Mouse (Mus musculus) neural tube, embryonic 13.5 days (tissue): ENCODE data around the gene Gm28308. TPM values are rescaled to one million over a fixed set of nuclear protein-coding genes. Genes with fewer than 3 reads are reported as not detected.

Experiments used
- ATAC-seq: fragments of 200-750 bp; cut with Nextera tagmentation; 2 replicates; pipeline ENCODE4 v1.8.0; 2017; ENCODE audit warnings: low read depth, mild to moderate bottlenecking, moderate TSS enrichment, moderate library complexity
- H3K27ac ChIP-seq: fragments of 300-500 bp; sonication (generic); replicated peaks from 2 replicates; pipeline ENCODE4 v1.5.1; 2015; ENCODE audit warnings: moderate library complexity, mild to moderate bottlenecking, inconsistent platforms
- H3K27me3 ChIP-seq: fragments of 300-500 bp; sonication (generic); 2 replicates; pipeline ENCODE4 v1.6.1; 2015; ENCODE audit warnings: mild to moderate bottlenecking, inconsistent platforms
- H3K36me3 ChIP-seq: fragments of 300-500 bp; sonication (generic); 2 replicates; pipeline ENCODE4 v1.6.1; 2015; ENCODE audit warnings: mild to moderate bottlenecking, inconsistent platforms
- H3K4me1 ChIP-seq: fragments of 300-500 bp; sonication (generic); replicated peaks from 2 replicates; pipeline ENCODE4 v1.6.1; 2015; ENCODE audit warnings: inconsistent platforms
- H3K4me2 ChIP-seq: fragments of 300-500 bp; sonication (generic); 2 replicates; pipeline ENCODE4 v1.6.1; 2015; ENCODE audit warnings: inconsistent platforms, mild to moderate bottlenecking, moderate library complexity
- H3K4me3 ChIP-seq: fragments of 300-500 bp; sonication (generic); 2 replicates; pipeline ENCODE4 v1.5.1; 2015; ENCODE audit warnings: mild to moderate bottlenecking, inconsistent platforms
- H3K9ac ChIP-seq: fragments of 300-500 bp; sonication (generic); 2 replicates; pipeline ENCODE4 v1.6.1; 2015; ENCODE audit warnings: moderate library complexity, mild to moderate bottlenecking, inconsistent platforms
- H3K9me3 ChIP-seq: fragments of 300-500 bp; sonication (generic); 2 replicates; pipeline ENCODE4 v1.6.1; 2016; ENCODE audit warnings: inconsistent platforms
- WGBS: fragments of 180-500 bp; shearing (Covaris S2); methylation state at CpG from one replicate; pipeline ENCODE4 v1.1.7; 2015; 5-methylcytosine and 5-hydroxymethylcytosine counted together
- polyA plus RNA-seq: library from polyadenylated mRNA; unstranded; fragments of >200 nt; fragmentation: Nextera tagmentation; extraction: Ambion mirVana; gene quantifications from 2 replicates; pipeline ENCODE4 v1.2.1, GENCODE M21; 2015

Gm28308 gene
- polyA plus RNA-seq, 1 experiment from 2014 or later, result not detected

DNA sequence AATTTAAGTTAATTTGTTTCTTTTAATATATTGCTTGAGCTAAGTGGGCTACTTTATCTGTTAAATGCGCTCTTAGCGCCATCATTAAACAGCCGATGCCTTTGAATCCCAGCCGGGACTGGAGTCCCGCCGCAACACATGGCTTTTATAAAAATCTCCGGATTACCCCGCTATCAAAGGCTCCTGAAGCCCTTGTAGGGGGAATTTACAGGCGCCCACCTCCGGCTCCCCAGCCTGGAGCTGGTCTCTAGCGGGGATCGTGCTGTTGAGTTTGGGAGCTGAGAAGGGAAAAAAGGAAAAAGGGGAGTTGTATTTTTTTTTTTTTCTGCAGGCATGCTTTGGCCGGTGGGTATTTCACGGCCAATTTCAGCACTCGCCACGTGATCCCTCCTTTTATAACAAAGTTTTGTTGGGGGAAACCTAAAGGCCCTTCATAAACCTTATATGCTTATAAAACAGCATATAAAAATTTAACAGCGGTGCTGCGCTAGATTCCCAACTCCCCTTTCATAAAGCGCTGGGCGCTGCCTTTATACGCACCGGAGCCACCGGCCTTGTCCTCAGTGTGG lies 31.4 kb upstream of the Gm28308 start:
- WGBS, result 2% methylated on average over 23 of the region's 23 CpGs
- peaks cover 96% of the 10 kb centered on the region for H3K27me3 ChIP-seq
- H3K9ac ChIP-seq, result peak overlapping the region; percentile 71
- peak overlapping the region; percentile 49 for H3K4me2 ChIP-seq
- H3K4me3 ChIP-seq, result peak overlapping the region; percentile 38
- H3K9me3 ChIP-seq, result no peaks in the 10 kb centered on the region
- peaks cover 14% of the 10 kb centered on the region for H3K4me1 ChIP-seq
- no peaks in the 10 kb centered on the region for H3K36me3 ChIP-seq
- H3K27ac ChIP-seq, result peak overlapping the region; percentile 78
- no peak for ATAC-seq

DNA sequence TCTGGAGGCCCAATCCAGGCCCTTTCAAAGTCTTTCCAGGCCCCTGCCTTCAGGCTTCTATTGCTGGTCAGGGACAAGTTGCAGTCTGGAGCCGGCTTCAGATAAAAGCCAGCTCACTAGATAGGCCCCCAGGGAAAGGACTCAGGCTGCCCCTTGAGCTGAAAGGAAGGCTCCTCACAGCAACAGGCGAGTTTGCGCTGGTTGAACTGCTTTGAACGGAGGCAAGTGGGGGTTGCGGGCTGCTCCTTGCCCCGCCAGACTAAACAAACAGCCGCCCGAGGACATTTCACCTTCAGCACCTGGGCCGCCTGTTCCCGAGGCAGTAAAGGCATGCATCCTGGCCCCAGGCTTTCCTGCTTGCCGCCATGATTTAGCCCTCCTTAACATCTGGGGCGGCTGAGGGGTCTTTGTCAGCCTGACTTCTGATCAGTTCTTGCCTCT lies 30.6 kb upstream of the Gm28308 start:
- H3K36me3 ChIP-seq, result no peaks in the 10 kb centered on the region
- peak overlapping the region; percentile 49 for H3K4me2 ChIP-seq
- no peak for ATAC-seq
- peaks cover 14% of the 10 kb centered on the region for H3K4me1 ChIP-seq
- H3K4me3 ChIP-seq, result peak overlapping the region; percentile 38
- WGBS, result 7% methylated on average over 12 of the region's 12 CpGs
- peaks cover 89% of the 10 kb centered on the region for H3K27me3 ChIP-seq
- H3K9me3 ChIP-seq, result no peaks in the 10 kb centered on the region
- H3K27ac ChIP-seq, result peak overlapping the region; percentile 56
- H3K9ac ChIP-seq, result peak overlapping the region; percentile 71

DNA sequence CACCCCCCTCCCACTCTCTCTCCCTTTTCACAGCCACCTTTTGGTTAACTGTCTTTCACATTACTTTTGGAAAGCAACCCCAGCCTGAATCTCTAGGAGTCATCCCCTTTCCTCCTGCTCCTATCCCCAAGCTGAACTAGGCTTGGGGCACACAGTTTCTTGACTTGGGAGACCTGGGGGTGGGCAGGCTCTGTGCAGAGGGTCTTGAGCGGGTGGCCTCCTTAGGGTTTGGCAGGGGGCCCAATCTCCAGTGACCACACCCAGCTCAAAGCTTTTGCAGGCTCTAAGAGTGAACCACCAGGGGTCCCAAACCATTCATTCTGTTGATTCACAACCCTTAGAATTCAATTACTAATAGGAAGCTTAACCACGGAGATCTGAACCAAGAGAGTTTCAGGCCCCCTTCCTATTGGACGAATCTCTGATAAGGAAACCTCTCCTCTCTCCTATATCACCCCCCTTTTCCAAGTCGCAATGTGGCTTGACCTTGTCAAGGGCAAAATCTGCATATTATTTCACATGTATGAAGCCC lies 29.7 kb upstream of the Gm28308 start:
- 5% methylated on average over 4 of the region's 4 CpGs for WGBS
- no peak for ATAC-seq
- peaks cover 14% of the 10 kb centered on the region for H3K4me1 ChIP-seq
- H3K9me3 ChIP-seq, result no peaks in the 10 kb centered on the region
- H3K4me2 ChIP-seq, result peak overlapping the region; percentile 49
- H3K36me3 ChIP-seq, result no peaks in the 10 kb centered on the region
- H3K9ac ChIP-seq, result peak overlapping the region; percentile 0; the same call in 1 of the 2 replicates
- H3K4me3 ChIP-seq, result peak overlapping the region; percentile 38
- H3K27me3 ChIP-seq, result peaks cover 85% of the 10 kb centered on the region
- 0 out of 2 replicates have a peak overlapping the region, but pooled peaks have one; percentile 56 for H3K27ac ChIP-seq

DNA sequence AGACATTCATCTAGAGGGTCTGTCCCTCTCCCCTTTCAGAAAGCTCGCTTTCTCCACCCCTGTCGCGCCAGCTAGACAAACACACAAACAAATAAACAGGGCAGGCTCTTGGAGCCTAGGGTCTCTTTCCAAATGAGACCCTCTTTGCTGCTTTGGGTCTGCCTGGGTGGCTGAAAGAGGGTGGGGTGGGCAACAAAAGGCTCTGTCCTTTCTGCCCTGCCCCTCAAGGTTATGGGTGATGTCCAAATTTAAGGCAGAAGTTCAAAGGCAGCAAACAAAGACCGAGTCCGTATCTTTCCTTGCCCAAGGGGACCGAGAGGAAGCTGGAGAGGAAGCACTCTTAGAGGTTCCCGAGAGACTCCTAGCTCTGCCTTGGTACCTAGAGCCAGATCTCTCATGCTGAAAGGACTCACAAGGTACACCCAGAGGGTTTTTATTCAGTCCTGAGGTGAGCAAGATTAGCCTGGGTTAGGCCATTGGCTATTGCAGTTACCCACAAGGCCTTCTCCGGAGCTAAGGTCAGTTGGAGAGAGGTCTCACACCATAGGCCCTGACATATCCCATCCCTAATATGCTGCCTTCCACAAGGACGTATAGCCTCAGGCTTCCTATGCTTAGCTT lies 28.0 kb upstream of the Gm28308 start:
- no peak for ATAC-seq
- peak overlapping the region; percentile 59 for H3K4me3 ChIP-seq
- H3K9ac ChIP-seq, result peak overlapping the region; percentile 97
- H3K4me2 ChIP-seq, result peak overlapping the region; percentile 97
- 6% methylated on average over 9 of the region's 9 CpGs for WGBS
- peaks cover 18% of the 10 kb centered on the region for H3K4me1 ChIP-seq
- H3K27ac ChIP-seq, result peak overlapping the region; percentile 93
- peaks cover 86% of the 10 kb centered on the region for H3K27me3 ChIP-seq
- H3K36me3 ChIP-seq, result no peaks in the 10 kb centered on the region
- H3K9me3 ChIP-seq, result no peaks in the 10 kb centered on the region

DNA sequence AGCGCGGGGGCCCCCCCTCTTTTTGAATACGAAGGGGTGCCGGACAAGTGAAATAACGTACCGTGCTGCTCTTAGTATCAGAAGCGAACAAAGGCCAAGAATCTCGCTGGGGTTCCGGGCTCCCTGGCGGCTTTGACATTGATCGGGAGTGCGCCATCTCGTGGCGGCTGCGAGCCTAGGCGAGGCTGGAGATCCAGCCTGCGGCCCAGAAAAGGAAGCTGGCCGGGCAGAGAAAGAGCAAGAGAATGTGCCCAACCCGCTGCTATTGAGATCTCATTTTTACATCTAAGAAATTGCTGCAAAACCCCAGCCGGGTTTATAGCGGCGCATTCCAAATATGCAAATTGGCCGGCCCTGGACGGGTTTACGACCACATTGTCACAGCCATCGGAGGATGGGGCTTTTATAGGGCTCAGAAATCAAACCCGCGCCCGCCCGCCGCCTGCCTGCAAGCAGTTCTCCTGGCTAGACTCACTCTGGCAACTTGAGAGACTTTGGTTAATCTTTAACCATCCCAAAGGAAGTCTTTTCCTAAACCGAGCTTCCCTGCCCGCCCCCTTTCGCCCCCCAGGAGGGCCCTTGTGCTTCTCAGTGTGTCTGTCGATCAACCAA lies 27.4 kb upstream of the Gm28308 start, which contains the start of gene Hoxa10:
TSS of gene Hoxa10 (minus strand) at position 466 of the 612 bp plus-strand sequence.
- Histone ChIP-seq H3K27me3 (peaks cover 86% of the 10 kb centered on the region), H3K4me2 (peak within 1 kb of the TSS; percentile 97), H3K9ac (peak within 1 kb of the TSS; percentile 97), H3K27ac (peak within 1 kb of the TSS; percentile 93), H3K4me3 (peak within 1 kb of the TSS; percentile 59), H3K9me3 (no peaks in the 10 kb centered on the region), H3K4me1 (peaks cover 24% of the 10 kb centered on the region), H3K36me3 (no peaks in the 10 kb centered on the region)
- WGBS, result under 1% methylated on average over 35 of the region's 35 CpGs
- peak; percentile 61 for ATAC-seq

DNA sequence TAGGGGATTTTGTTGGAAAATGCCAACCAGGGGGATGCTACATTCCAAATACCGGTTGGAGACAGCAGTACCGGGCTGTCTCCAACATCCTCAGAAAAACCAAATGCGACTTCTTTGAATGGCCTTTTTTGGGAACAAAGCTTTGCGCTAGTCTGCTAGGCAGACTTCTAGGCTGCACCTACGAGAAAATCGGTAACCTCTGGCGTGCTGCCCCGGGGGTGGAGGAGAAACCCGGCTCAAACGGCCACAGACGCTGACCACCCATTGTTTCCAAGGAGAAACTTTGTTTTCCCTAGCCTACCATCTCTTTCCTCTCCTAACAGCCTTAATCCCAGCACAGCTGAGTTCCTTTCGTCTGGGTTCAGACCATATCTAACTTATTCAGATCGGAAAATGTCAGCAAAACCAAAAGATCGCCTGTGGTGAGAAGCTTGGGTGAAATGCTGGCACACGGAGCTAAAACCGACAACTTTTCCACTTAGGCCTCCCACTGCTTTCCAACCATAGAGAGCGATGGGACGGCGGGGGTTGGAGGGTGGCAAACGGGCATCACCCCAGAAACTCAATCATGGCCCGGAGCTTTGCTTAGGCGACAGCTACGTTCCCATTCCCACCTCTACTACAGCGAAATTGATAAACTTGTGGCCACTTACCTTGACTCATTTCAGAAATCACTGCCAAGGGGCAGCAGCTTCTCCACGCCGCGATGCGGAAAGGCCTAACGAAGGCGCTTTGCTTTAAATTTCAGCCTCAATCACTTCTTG lies 26.7 kb upstream of the Gm28308 start:
- peak overlapping the region; percentile 97 for H3K9ac ChIP-seq
- ATAC-seq, result no peak
- 1% methylated on average over 30 of the region's 30 CpGs for WGBS
- peak overlapping the region; percentile 97 for H3K4me2 ChIP-seq
- no peaks in the 10 kb centered on the region for H3K36me3 ChIP-seq
- no peaks in the 10 kb centered on the region for H3K9me3 ChIP-seq
- H3K4me3 ChIP-seq, result peak overlapping the region; percentile 59
- peaks cover 29% of the 10 kb centered on the region for H3K4me1 ChIP-seq
- peak overlapping the region; percentile 93 for H3K27ac ChIP-seq
- peaks cover 82% of the 10 kb centered on the region for H3K27me3 ChIP-seq

DNA sequence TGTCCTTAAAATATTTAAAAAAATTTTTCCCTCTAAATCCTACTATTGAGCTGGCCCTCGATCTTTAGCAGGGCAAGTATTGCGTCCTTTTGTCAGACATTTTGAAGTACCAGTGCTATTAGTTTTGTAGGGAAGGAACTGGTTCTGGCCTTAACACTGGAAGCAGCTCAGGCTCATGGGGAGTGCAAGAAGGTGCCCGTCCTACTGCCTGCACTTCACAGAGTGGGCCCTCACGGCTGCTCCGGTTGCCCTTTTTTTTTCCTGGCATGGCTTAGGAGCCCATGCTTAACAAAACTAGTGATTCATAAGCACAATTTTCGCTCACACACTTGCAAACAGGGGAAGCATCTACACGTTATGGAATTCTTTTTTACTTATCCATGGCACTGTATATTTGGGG lies 25.8 kb upstream of the Gm28308 start:
- Histone ChIP-seq H3K27ac (peak overlapping the region; percentile 64), H3K4me3 (peak overlapping the region; percentile 59), H3K4me2 (peak overlapping the region; percentile 97), H3K36me3 (no peaks in the 10 kb centered on the region), H3K9me3 (no peaks in the 10 kb centered on the region), H3K27me3 (peaks cover 74% of the 10 kb centered on the region), H3K4me1 (peaks cover 29% of the 10 kb centered on the region), H3K9ac (peak overlapping the region; percentile 97)
- ATAC-seq, result no peak
- WGBS, result 1% methylated on average over 7 of the region's 7 CpGs

DNA sequence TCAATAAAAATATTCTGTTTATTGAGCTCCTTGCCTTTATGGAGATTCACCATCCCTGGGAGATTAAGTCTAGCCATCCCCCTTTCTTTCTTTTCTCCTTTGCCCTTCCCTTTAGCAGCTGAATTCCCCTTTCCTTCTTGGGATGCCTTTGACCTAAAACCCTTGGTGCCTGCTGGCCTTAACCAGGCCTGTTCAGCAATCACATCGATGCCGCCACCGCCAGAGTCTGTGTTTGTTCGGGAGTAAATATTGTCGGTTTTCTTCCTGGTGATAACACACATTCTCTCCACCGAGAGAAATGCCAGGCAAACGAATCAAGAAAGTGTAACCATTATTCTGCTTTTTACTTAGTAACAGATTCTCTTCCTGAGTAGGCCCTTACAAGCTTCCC lies 25.0 kb upstream of the Gm28308 start:
- Histone ChIP-seq H3K4me1 (peaks cover 29% of the 10 kb centered on the region), H3K4me3 (peak overlapping the region; percentile 59), H3K9ac (peak overlapping the region; percentile 97), H3K4me2 (peak overlapping the region; percentile 97), H3K36me3 (no peaks in the 10 kb centered on the region), H3K27ac (peak overlapping the region; percentile 73), H3K27me3 (peaks cover 71% of the 10 kb centered on the region), H3K9me3 (no peaks in the 10 kb centered on the region)
- no peak for ATAC-seq
- 7% methylated on average over 7 of the region's 7 CpGs for WGBS

DNA sequence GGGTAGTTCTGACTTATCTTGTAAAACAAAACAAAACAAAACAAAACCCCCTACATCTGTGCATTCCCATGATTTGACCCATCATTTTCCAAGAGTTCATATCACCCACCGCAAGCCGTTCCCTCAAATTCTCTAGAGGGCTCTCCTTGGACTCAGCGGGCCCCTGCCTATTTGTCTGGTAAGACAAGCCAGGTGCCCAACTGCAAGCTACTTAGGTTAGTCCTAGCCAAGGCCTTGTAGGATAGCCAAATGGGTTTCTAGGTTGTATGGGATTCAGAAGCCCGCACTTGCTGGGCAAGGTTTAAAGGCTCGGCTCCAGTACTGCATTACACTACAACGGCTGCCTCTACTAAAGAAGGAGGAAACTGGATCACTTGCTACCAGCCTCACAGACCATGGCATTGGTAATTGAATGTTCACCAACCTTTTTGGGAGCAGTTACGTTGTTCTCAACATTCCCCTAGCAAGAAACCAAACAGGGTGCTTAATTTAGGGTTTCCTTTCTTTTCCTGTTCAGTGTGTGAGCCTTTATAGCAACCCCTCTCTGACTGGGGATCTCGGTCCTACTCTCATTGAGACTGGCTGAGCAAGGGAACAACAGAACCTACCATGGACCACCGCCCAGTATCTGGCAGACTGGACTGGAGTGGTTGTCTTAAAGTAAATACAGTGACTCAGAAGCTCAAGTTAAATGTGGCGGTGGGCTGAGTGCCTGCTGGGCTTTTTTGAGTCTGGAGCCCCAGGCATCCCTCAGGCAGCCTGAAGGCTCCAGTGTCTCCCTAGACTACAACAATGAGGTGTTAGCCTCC lies 24.4 kb upstream of the Gm28308 start:
- H3K4me2 ChIP-seq, result peak overlapping the region; percentile 97
- WGBS, result 8% methylated on average over 10 of the region's 10 CpGs
- H3K4me1 ChIP-seq, result peaks cover 29% of the 10 kb centered on the region
- H3K36me3 ChIP-seq, result no peaks in the 10 kb centered on the region
- peaks cover 71% of the 10 kb centered on the region for H3K27me3 ChIP-seq
- no peaks in the 10 kb centered on the region for H3K9me3 ChIP-seq
- H3K4me3 ChIP-seq, result peak overlapping the region; percentile 59
- H3K9ac ChIP-seq, result peak overlapping the region; percentile 97
- no peak for ATAC-seq
- H3K27ac ChIP-seq, result peak overlapping the region; percentile 96

DNA sequence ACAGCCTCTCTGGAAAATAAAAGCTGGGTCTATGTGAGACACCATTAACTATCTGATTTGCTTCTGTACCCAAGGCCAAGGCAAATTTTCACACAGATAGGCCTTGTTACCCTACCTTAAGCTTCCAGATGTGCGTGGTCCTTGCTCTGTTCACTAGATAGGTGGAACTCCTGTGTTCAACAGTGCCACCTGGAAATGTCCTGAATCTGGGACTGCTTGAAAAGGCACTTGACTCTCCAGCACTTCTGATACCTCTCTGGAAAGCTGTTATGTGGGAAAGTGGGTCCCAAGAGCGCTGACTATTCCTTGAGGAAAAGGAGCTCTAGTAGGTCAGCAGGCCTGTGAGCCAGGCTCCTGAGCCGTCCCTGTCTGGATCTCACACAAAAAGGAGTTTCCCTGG lies 23.7 kb upstream of the Gm28308 start:
- Histone ChIP-seq H3K4me2 (peak overlapping the region; percentile 97), H3K27me3 (peaks cover 64% of the 10 kb centered on the region), H3K9ac (peak overlapping the region; percentile 97), H3K27ac (peak overlapping the region; percentile 96), H3K9me3 (no peaks in the 10 kb centered on the region), H3K4me3 (peak overlapping the region; percentile 59), H3K4me1 (peaks cover 29% of the 10 kb centered on the region), H3K36me3 (no peaks in the 10 kb centered on the region)
- 22% methylated on average over 3 of the region's 3 CpGs for WGBS
- no peak for ATAC-seq

DNA sequence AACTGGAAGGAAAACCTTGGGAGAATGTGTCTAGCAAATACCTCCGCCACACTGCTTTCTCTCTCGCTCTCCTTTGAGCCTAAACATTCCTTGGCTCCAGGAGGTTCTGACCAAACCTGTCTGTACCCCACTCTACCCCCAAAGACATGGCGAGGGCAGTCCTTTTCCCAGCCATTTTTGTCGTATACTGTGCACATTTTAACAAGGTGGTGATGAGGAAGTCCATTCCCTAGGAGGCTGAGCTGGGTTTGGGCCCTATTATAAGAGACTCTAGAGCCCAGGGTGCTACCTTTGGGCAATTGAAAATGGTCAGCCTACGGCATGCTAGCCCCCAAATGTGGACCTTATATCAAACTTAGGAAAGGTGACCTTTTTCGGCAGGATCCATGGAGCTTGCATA lies 22.7 kb upstream of the Gm28308 start:
- ATAC-seq, result no peak
- Histone ChIP-seq H3K27me3 (peaks cover 55% of the 10 kb centered on the region), H3K4me3 (peak overlapping the region; percentile 59), H3K9ac (peak overlapping the region; percentile 97), H3K36me3 (no peaks in the 10 kb centered on the region), H3K4me1 (peaks cover 24% of the 10 kb centered on the region), H3K9me3 (no peaks in the 10 kb centered on the region), H3K27ac (peak overlapping the region; percentile 96), H3K4me2 (peak overlapping the region; percentile 97)
- 34% methylated on average over 6 of the region's 6 CpGs for WGBS
